Mouse (Mus musculus): ENCODE data around the gene Rps27l.

Rps27l gene

GRCm38 (mm10) chr9:66920488-66921279 lies 25.2 kb upstream of the Rps27l start:
- DNase-seq (ENCODE audit: low spot score in 2 of 2): no peak

- DNase-seq (ENCODE audit: low spot score in 2 of 2): no peak
Observed at GRCm38 (mm10) chr9:66922076-66922475, 23.8 kb upstream of the Rps27l start.

- no peak for DNase-seq (ENCODE audit: low spot score in 2 of 2)
Observed at GRCm38 (mm10) chr9:66925853-66926252, 20.0 kb upstream of the Rps27l start.

- no peak for DNase-seq (ENCODE audit: low spot score in 2 of 2)
Observed at GRCm38 (mm10) chr9:66927696-66928402, 18.0 kb upstream of the Rps27l start.

GRCm38 (mm10) chr9:66930351-66930750 lies 15.5 kb upstream of the Rps27l start:
- DNase-seq (ENCODE audit: low spot score in 2 of 2): no peak

- no peak for DNase-seq (ENCODE audit: low spot score in 2 of 2)
Observed at GRCm38 (mm10) chr9:66933869-66934808, 11.7 kb upstream of the Rps27l start.

GRCm38 (mm10) chr9:66937507-66937906 lies 8.4 kb upstream of the Rps27l start:
- DNase-seq (ENCODE audit: low spot score in 2 of 2): no peak

- DNase-seq (ENCODE audit: low spot score in 2 of 2): peak in 1 of 2 experiments; percentile 31
Observed at GRCm38 (mm10) chr9:66938836-66939235, 7.0 kb upstream of the Rps27l start.

GRCm38 (mm10) chr9:66945161-66945560 lies 725 bp upstream of the Rps27l start:
- no peak for DNase-seq (ENCODE audit: low spot score in 2 of 2)

- no peak for DNase-seq (ENCODE audit: low spot score in 2 of 2)
Observed at GRCm38 (mm10) chr9:66948536-66948935, 2.6 kb downstream of the Rps27l start.

- DNase-seq (ENCODE audit: low spot score in 2 of 2): no peak
Observed at GRCm38 (mm10) chr9:66952321-66952720, 6.4 kb downstream of the Rps27l start.

GRCm38 (mm10) chr9:66952886-66953285 lies 7.0 kb downstream of the Rps27l start:
- DNase-seq (ENCODE audit: low spot score in 2 of 2): no peak

GRCm38 (mm10) chr9:66957451-66957850 lies 11.6 kb downstream of the Rps27l start:
- no peak for DNase-seq (ENCODE audit: low spot score in 2 of 2)

- no peak for DNase-seq (ENCODE audit: low spot score in 2 of 2)
Observed at GRCm38 (mm10) chr9:66961478-66961877, 15.6 kb downstream of the Rps27l start.

GRCm38 (mm10) chr9:66967492-66967891 lies 21.6 kb downstream of the Rps27l start:
- DNase-seq (ENCODE audit: low spot score in 2 of 2): no peak

- no peak for DNase-seq (ENCODE audit: low spot score in 2 of 2)
Observed at GRCm38 (mm10) chr9:66971116-66971515, 25.2 kb downstream of the Rps27l start.

GRCm38 (mm10) chr9:66974721-66975225 lies 28.9 kb downstream of the Rps27l start:
- DNase-seq (ENCODE audit: low spot score in 2 of 2): peak; percentile 67 to 78

GRCm38 (mm10) chr9:66975239-66975645 lies 29.4 kb downstream of the Rps27l start, which contains the start of gene Lactb:
Lactb (minus strand) TSS chr9:66975484.
- peak; percentile 93 to 94 for DNase-seq (ENCODE audit: low spot score in 2 of 2)

GRCm38 (mm10) chr9:66977121-66977520 lies 31.2 kb downstream of the Rps27l start:
- DNase-seq (ENCODE audit: low spot score in 2 of 2): no peak

GRCm38 (mm10) chr9:66977982-66978381 lies 32.1 kb downstream of the Rps27l start:
- no peak for DNase-seq (ENCODE audit: low spot score in 2 of 2)

- no peak for DNase-seq (ENCODE audit: low spot score in 2 of 2)
Observed at GRCm38 (mm10) chr9:66978468-66978867, 32.6 kb downstream of the Rps27l start.

GRCm38 (mm10) chr9:66980458-66980857 lies 34.6 kb downstream of the Rps27l start:
- DNase-seq (ENCODE audit: low spot score in 2 of 2): peak; percentile 69 to 82

Measured in spleen, postnatal 14 days (tissue).